Mouse (Mus musculus): ENCODE results near the gene Zfp142. TPM values are rescaled to one million over a fixed set of nuclear protein-coding genes. Genes with fewer than 3 reads are reported as not detected.
A peak's percentile ranks its signal among the peaks of the same experiment; 100 is the strongest.

Zfp142 gene
- polyA plus RNA-seq, 1 experiment from 2014 or later, result 1.8 TPM

DNA sequence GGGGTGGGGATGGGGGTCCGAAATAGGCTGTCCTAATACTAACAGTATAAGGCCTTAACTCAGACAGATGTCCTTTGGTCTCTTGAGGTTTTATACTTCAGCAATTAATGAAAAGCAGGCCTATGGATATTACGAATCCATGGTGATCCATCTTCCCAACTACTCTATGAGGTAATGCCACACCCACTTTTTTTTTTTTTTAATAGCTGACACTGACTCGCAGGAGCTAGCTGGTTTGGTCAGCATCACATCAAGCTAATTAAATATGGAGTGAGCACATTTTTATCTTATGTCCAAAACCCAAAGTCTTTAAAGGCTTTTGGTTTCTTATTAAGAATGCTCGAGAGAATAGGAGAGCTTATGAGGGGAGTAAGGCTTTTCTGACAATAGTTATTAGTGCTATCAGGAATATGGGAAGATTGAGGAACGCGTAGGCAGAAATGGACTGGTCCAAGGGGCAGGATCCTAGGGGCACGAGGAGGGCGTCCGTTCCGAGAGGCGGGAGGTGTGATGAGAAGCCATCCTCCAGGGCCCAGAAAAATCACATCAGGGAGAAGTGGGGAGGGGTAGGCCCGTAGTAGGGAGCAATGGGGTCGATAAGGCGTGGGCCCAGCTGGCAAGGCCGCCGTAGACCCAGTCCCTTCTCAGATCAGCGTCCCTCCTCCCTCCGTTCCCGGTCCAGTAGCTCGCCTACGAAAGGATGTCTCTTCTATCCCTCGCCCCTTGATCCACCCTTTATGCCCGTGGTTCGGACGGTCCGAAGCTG is 12.6 kb upstream of the Zfp142 start:
- Histone ChIP-seq H3K4me2 (replicated peaks; ENCODE audit: low read depth) (peak overlapping the region; percentile 80), H3K4me1 (replicated peaks; ENCODE audit: control insufficient read depth, insufficient read depth, low read length) (no peaks in the 10 kb centered on the region), H3K27ac (ENCODE audit: low read depth, low read length) (no peak overlapping the region), H3K9me3 (ENCODE audit: control insufficient read depth) (no peaks in the 10 kb centered on the region), H3K27me3 (replicated peaks; ENCODE audit: control insufficient read depth, insufficient read depth, low read length) (no peaks in the 10 kb centered on the region), H3K4me3 (ENCODE audit: low read depth, low read length) (peak overlapping the region; percentile 68), H3K36me3 (ENCODE audit: control insufficient read depth, insufficient read depth) (peaks cover 23% of the 10 kb centered on the region), H3K9ac (ENCODE audit: low read depth, low read length) (peak overlapping the region; percentile 67)
- peak; percentile 33 for ATAC-seq
- TF ChIP-seq CTCF (IDR thresholded peaks at IDR 0.05; ENCODE audit: low read depth), result no peak
- 6% methylated on average over 26 of the region's 26 CpGs for WGBS

DNA sequence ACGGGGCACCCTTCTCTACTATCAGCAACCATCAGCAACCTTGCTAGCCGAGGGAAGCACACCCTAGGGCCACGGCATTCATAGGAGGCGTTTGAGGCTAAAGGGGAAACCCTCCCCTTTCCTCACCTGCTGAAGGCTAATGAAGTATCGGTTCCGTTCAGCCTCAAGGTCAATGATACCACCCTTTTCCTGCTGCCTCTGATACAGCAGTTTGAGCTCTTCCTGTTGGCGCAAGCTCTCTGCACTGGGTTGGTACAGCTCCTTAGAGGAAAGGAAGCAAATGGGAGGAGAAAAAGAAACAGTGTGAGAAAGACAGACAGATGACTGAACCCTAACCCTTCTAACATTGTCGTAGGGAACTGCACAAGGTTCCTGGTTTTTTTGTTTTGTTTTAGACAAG is 6.4 kb upstream of the Zfp142 start:
- Histone ChIP-seq H3K9me3 (ENCODE audit: control insufficient read depth) (no peaks in the 10 kb centered on the region), H3K9ac (ENCODE audit: low read depth, low read length) (no peak overlapping the region), H3K4me3 (ENCODE audit: low read depth, low read length) (no peak overlapping the region), H3K27ac (ENCODE audit: low read depth, low read length) (peak overlapping the region; percentile 21; the same call in 1 of the 2 replicates), H3K4me2 (replicated peaks; ENCODE audit: low read depth) (no peak overlapping the region), H3K36me3 (ENCODE audit: control insufficient read depth, insufficient read depth) (peaks cover 69% of the 10 kb centered on the region), H3K4me1 (replicated peaks; ENCODE audit: control insufficient read depth, insufficient read depth, low read length) (no peaks in the 10 kb centered on the region), H3K27me3 (replicated peaks; ENCODE audit: control insufficient read depth, insufficient read depth, low read length) (no peaks in the 10 kb centered on the region)
- ATAC-seq, result no peak
- WGBS, result 72% methylated on average over 8 of the region's 8 CpGs
- no peak for TF ChIP-seq CTCF (IDR thresholded peaks at IDR 0.05; ENCODE audit: low read depth)

DNA sequence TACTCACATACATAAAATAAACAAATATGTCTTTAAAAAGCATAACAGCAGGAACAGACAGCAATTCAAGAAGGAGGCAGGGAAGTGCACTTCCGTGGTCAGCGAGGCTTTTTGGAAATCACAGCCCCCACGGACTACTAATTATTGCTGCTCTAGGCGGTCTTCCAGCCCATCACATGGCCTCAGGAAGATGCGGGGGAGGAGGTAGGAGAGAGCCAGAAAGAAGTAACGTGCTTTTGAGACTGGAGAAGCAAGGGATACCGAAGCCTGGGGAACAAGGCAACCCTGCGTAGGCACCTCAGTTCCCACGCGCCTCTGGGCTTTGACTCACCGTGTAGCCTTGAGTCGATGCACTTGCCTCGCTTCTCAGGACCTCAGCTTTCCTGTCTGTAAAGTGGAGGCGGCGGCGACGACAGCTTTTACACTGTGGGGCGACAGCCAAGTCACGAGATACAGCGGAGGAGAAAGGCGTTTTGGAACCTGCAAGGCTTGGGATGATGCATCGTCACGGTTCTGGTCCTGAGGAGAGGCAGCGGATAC is 743 bp downstream of the Zfp142 start:
- Histone ChIP-seq H3K9ac (ENCODE audit: low read depth, low read length) (peak overlapping the region; percentile 65), H3K27me3 (replicated peaks; ENCODE audit: control insufficient read depth, insufficient read depth, low read length) (no peaks in the 10 kb centered on the region), H3K4me3 (ENCODE audit: low read depth, low read length) (peak overlapping the region; percentile 89), H3K4me1 (replicated peaks; ENCODE audit: control insufficient read depth, insufficient read depth, low read length) (peaks cover 3% of the 10 kb centered on the region; the same call in 1 of the 2 replicates), H3K4me2 (replicated peaks; ENCODE audit: low read depth) (peak overlapping the region; percentile 71), H3K36me3 (ENCODE audit: control insufficient read depth, insufficient read depth) (peaks cover 19% of the 10 kb centered on the region), H3K27ac (ENCODE audit: low read depth, low read length) (peak overlapping the region; percentile 68; the same call in 1 of the 2 replicates), H3K9me3 (ENCODE audit: control insufficient read depth) (no peaks in the 10 kb centered on the region)
- TF ChIP-seq CTCF (IDR thresholded peaks at IDR 0.05; ENCODE audit: low read depth), result no peak
- WGBS, result under 1% methylated on average over 24 of the region's 24 CpGs
- no peak for ATAC-seq

DNA sequence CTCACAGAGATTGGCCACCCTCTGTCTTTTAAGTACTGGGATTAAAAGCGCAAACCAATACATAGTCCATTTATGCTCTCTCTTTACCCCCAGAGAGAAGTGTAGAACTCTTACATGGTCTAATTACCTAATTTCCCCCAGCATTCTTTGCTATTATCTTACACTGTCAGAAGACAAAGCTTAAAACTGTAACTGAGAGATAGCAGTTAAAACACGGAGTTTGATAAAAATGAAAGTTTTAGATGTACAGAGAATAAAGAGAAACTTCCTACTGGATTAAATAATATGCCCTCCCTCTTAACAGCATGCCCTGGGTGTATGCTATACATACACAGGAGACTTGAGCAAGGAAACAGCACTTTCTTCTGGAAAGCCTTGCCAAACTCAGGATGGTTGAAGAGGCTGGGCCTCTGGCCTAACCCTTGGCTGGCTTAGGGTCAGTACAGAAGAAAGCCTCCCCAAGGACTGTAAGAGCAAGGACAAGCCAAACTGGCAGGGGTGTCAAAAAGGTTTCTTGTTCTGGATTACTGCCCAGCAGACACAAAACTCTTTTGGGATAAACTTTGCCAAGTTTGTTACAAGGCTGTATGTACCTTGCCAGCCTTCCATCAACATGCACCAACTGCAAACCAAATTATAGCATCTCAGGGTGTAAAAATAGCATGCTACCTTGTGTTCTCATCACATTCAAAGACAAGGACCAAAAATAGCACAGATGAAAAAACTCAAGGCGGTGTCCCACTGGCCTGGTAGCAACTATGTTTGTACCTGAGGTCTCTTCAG is 3.2 kb downstream of the Zfp142 start:
- Histone ChIP-seq H3K36me3 (ENCODE audit: control insufficient read depth, insufficient read depth) (peaks cover 14% of the 10 kb centered on the region), H3K27ac (ENCODE audit: low read depth, low read length) (no peak overlapping the region), H3K27me3 (replicated peaks; ENCODE audit: control insufficient read depth, insufficient read depth, low read length) (no peaks in the 10 kb centered on the region), H3K4me2 (replicated peaks; ENCODE audit: low read depth) (no peak overlapping the region), H3K9ac (ENCODE audit: low read depth, low read length) (no peak overlapping the region), H3K4me1 (replicated peaks; ENCODE audit: control insufficient read depth, insufficient read depth, low read length) (peaks cover 3% of the 10 kb centered on the region; the same call in 1 of the 2 replicates), H3K9me3 (ENCODE audit: control insufficient read depth) (no peaks in the 10 kb centered on the region), H3K4me3 (ENCODE audit: low read depth, low read length) (no peak overlapping the region)
- WGBS, result 93% methylated on average over 3 of the region's 3 CpGs
- TF ChIP-seq CTCF (IDR thresholded peaks at IDR 0.05; ENCODE audit: low read depth), result no peak
- ATAC-seq, result no peak

DNA sequence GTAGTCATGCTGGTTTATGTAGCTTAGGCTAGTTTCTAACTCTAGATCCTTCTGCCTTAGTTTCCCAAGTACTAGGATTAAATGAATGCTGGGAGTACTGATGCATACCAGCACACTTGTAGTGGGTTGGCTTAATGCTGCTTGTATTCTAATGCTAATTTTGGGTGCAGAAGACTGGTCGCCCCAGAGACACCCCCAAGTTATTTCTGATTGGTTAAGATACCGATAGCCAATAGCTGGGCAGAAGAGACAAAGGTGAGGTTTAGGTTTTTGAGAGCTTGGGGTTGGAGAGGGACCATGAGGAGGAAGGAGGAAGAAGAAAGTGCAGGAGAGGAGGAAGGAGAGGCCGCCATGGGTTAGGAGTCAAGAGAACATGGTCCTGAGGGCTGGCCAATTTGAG is 5.4 kb downstream of the Zfp142 start:
- no peak overlapping the region for H3K27ac ChIP-seq (ENCODE audit: low read depth, low read length)

More for the DNA sequence above, 5.4 kb downstream of the Zfp142 start:
- Histone ChIP-seq H3K9me3 (ENCODE audit: control insufficient read depth) (no peaks in the 10 kb centered on the region), H3K27me3 (replicated peaks; ENCODE audit: control insufficient read depth, insufficient read depth, low read length) (no peaks in the 10 kb centered on the region), H3K4me2 (replicated peaks; ENCODE audit: low read depth) (no peak overlapping the region), H3K9ac (ENCODE audit: low read depth, low read length) (no peak overlapping the region), H3K4me1 (replicated peaks; ENCODE audit: control insufficient read depth, insufficient read depth, low read length) (no peaks in the 10 kb centered on the region), H3K4me3 (ENCODE audit: low read depth, low read length) (no peak overlapping the region), H3K36me3 (ENCODE audit: control insufficient read depth, insufficient read depth) (peaks cover 26% of the 10 kb centered on the region)
- TF ChIP-seq CTCF (IDR thresholded peaks at IDR 0.05; ENCODE audit: low read depth), result no peak
- no peak for ATAC-seq
- WGBS, result 89% methylated on average over 3 of the region's 3 CpGs

Measured in intestine, postnatal 0 days (tissue).